Mouse (Mus musculus) adipocyte (in vitro differentiated cells): ENCODE measurements at regions not wholly inside any gene's neighbourhood (a gene's known extent, or its start where the extent isn't known, plus 50 kb on each side); places are given as distances from the start of the nearest gene placed in this dataset.
A peak's percentile ranks its signal among the peaks of the same experiment; 100 is the strongest.

Experiments used
- DNase-seq: peaks from one replicate; pipeline ENCODE4 v3.0.0-alpha.2; 2016; ENCODE audit warnings: low spot score

- no peak for DNase-seq
Measured at GRCm38 (mm10) chr15:19094061-19094810, 275.5 kb downstream of the Cdh10 start.

- no peak for DNase-seq
Measured at GRCm38 (mm10) chr15:19114951-19115350, 296.2 kb downstream of the Cdh10 start.

- no peak for DNase-seq
Measured at GRCm38 (mm10) chr15:19118995-19119394, 300.2 kb downstream of the Cdh10 start.

GRCm38 (mm10) chr15:19127454-19127853 is 308.7 kb downstream of the Cdh10 start:
- no peak for DNase-seq

- DNase-seq: no peak
Measured at GRCm38 (mm10) chr15:19129316-19129715, 310.6 kb downstream of the Cdh10 start.

- no peak for DNase-seq
Measured at GRCm38 (mm10) chr15:19153682-19154081, 334.9 kb downstream of the Cdh10 start.

- DNase-seq: peak; percentile 22
Measured at GRCm38 (mm10) chr15:19162119-19162888, 343.6 kb downstream of the Cdh10 start.

GRCm38 (mm10) chr15:19175470-19175869 is 356.7 kb downstream of the Cdh10 start:
- no peak for DNase-seq
